Mouse (Mus musculus): ENCODE measurements at regions not wholly inside any gene's neighbourhood (a gene's known extent, or its start where the extent isn't known, plus 50 kb on each side); places are given as distances from the start of the nearest gene placed in this dataset.

- peak; percentile 80 for ATAC-seq
Observed at GRCm38 (mm10) chr16:50069033-50069432, 268.7 kb downstream of the Cd47 start.

GRCm38 (mm10) chr16:50070728-50071127 is 270.4 kb downstream of the Cd47 start:
- no peaks in the 10 kb centered on the region for H3K27me3 ChIP-seq (replicated peaks; ENCODE audit: control insufficient read depth, insufficient read depth, low read length)
- H3K36me3 ChIP-seq (ENCODE audit: control insufficient read depth, insufficient read depth, low read length) = no peaks in the 10 kb centered on the region
- no peak overlapping the region for H3K4me3 ChIP-seq (ENCODE audit: low read length)
- 46% methylated on average over 4 of the region's 4 CpGs for WGBS
- H3K9me3 ChIP-seq (ENCODE audit: control insufficient read depth, low read length) = no peaks in the 10 kb centered on the region
- H3K4me2 ChIP-seq (ENCODE audit: low read depth, low read length) = no peak overlapping the region
- ATAC-seq = no peak
- no peak overlapping the region for H3K9ac ChIP-seq (ENCODE audit: low read depth, low read length)
- peaks cover 3% of the 10 kb centered on the region; the same call in 1 of the 2 replicates for H3K4me1 ChIP-seq (ENCODE audit: control insufficient read depth, insufficient read depth, low read length)
- H3K27ac ChIP-seq (ENCODE audit: low read length) = no peak overlapping the region

More at GRCm38 (mm10) chr16:50069033-50069432, 268.7 kb downstream of the Cd47 start:
- no peaks in the 10 kb centered on the region for H3K9me3 ChIP-seq (ENCODE audit: control insufficient read depth, low read length)
- H3K9ac ChIP-seq (ENCODE audit: low read depth, low read length) = no peak overlapping the region
- no peak overlapping the region for H3K27ac ChIP-seq (ENCODE audit: low read length)
- H3K4me2 ChIP-seq (ENCODE audit: low read depth, low read length) = no peak overlapping the region
- H3K36me3 ChIP-seq (ENCODE audit: control insufficient read depth, insufficient read depth, low read length) = no peaks in the 10 kb centered on the region
- H3K4me3 ChIP-seq (ENCODE audit: low read length) = no peak overlapping the region
- no peaks in the 10 kb centered on the region for H3K27me3 ChIP-seq (replicated peaks; ENCODE audit: control insufficient read depth, insufficient read depth, low read length)
- peaks cover 3% of the 10 kb centered on the region; the same call in 1 of the 2 replicates for H3K4me1 ChIP-seq (ENCODE audit: control insufficient read depth, insufficient read depth, low read length)
- 68% methylated on average over 4 of the region's 4 CpGs for WGBS

DNA sequence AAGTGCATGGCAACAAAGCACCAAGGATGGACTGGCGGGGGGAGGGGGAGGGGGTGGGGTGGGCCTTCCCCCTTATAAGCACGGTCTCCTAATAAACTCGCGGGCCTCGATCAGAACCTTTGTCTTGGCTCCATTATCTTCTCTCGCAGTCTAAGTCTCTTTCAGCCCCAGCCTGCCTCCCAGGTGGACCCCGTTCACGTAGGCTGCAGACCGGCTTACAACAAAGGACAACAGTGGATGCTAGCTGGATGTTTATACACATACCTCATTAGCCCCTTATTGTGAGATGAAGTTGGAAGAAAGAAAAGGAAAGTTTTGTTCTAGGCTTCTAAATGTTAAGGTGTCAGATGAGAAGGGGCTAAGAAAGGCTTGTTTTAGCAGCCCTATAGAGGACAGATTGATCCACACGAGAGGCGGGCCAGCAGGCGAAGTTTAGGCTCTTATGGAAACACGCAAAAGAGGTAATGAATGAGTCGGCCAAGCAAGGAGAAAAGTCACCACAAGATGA is 272.6 kb downstream of the Cd47 start:
- no peak for ATAC-seq
- Histone ChIP-seq H3K27ac (ENCODE audit: low read length) (no peak overlapping the region), H3K36me3 (ENCODE audit: control insufficient read depth, insufficient read depth, low read length) (no peaks in the 10 kb centered on the region), H3K27me3 (replicated peaks; ENCODE audit: control insufficient read depth, insufficient read depth, low read length) (no peaks in the 10 kb centered on the region), H3K9me3 (ENCODE audit: control insufficient read depth, low read length) (no peaks in the 10 kb centered on the region), H3K9ac (ENCODE audit: low read depth, low read length) (no peak overlapping the region), H3K4me2 (ENCODE audit: low read depth, low read length) (no peak overlapping the region), H3K4me3 (ENCODE audit: low read length) (no peak overlapping the region), H3K4me1 (ENCODE audit: control insufficient read depth, insufficient read depth, low read length) (peaks cover 3% of the 10 kb centered on the region; the same call in 1 of the 2 replicates)
- WGBS = 49% methylated on average over 14 of the region's 14 CpGs

GRCm38 (mm10) chr16:50073979-50074378 is 273.6 kb downstream of the Cd47 start:
- Histone ChIP-seq H3K9me3 (ENCODE audit: control insufficient read depth, low read length) (no peaks in the 10 kb centered on the region), H3K4me3 (ENCODE audit: low read length) (no peak overlapping the region), H3K27ac (ENCODE audit: low read length) (no peak overlapping the region), H3K4me1 (ENCODE audit: control insufficient read depth, insufficient read depth, low read length) (peaks cover under 1% of the 10 kb centered on the region; the same call in 1 of the 2 replicates), H3K27me3 (replicated peaks; ENCODE audit: control insufficient read depth, insufficient read depth, low read length) (no peaks in the 10 kb centered on the region), H3K9ac (ENCODE audit: low read depth, low read length) (no peak overlapping the region), H3K4me2 (ENCODE audit: low read depth, low read length) (no peak overlapping the region), H3K36me3 (ENCODE audit: control insufficient read depth, insufficient read depth, low read length) (no peaks in the 10 kb centered on the region)
- WGBS = 74% methylated on average over 4 of the region's 4 CpGs
- ATAC-seq = no peak

- no peak for ATAC-seq
- Histone ChIP-seq H3K4me2 (ENCODE audit: low read depth, low read length) (no peak overlapping the region), H3K27ac (ENCODE audit: low read length) (no peak overlapping the region), H3K36me3 (ENCODE audit: control insufficient read depth, insufficient read depth, low read length) (no peaks in the 10 kb centered on the region), H3K27me3 (replicated peaks; ENCODE audit: control insufficient read depth, insufficient read depth, low read length) (no peaks in the 10 kb centered on the region), H3K9me3 (ENCODE audit: control insufficient read depth, low read length) (no peaks in the 10 kb centered on the region), H3K9ac (ENCODE audit: low read depth, low read length) (no peak overlapping the region), H3K4me3 (ENCODE audit: low read length) (no peak overlapping the region), H3K4me1 (ENCODE audit: control insufficient read depth, insufficient read depth, low read length) (no peaks in the 10 kb centered on the region)
- WGBS = 81% methylated on average over 4 of the region's 4 CpGs
Observed at GRCm38 (mm10) chr16:50075641-50076040, 275.3 kb downstream of the Cd47 start.

DNA sequence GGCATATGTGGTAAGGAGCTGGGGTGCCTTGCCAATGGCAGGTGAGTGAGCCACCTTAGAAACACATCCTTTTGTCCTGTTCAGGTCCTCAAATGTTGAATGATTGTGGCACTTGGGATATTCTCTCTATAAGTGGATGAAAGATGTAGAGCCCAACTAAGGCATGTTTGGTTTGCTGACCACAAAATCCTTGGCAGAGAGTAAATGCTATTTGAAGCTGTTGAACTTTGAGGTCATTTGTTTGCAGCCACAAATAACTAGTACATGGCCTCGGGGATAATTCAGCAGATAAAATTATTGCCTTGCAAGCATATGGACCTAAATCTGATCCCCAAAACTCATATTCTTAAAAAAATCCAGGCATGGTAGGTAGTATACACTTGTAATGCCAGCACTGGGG is 281.2 kb downstream of the Cd47 start:
- Histone ChIP-seq H3K9me3 (ENCODE audit: control insufficient read depth, low read length) (no peaks in the 10 kb centered on the region), H3K27ac (ENCODE audit: low read length) (no peak overlapping the region), H3K4me1 (ENCODE audit: control insufficient read depth, insufficient read depth, low read length) (no peaks in the 10 kb centered on the region), H3K9ac (ENCODE audit: low read depth, low read length) (no peak overlapping the region), H3K4me2 (ENCODE audit: low read depth, low read length) (no peak overlapping the region), H3K4me3 (ENCODE audit: low read length) (no peak overlapping the region), H3K27me3 (replicated peaks; ENCODE audit: control insufficient read depth, insufficient read depth, low read length) (no peaks in the 10 kb centered on the region), H3K36me3 (ENCODE audit: control insufficient read depth, insufficient read depth, low read length) (no peaks in the 10 kb centered on the region)
- no peak for ATAC-seq
- 56% methylated on average over 1 of the region's 1 CpGs for WGBS

DNA sequence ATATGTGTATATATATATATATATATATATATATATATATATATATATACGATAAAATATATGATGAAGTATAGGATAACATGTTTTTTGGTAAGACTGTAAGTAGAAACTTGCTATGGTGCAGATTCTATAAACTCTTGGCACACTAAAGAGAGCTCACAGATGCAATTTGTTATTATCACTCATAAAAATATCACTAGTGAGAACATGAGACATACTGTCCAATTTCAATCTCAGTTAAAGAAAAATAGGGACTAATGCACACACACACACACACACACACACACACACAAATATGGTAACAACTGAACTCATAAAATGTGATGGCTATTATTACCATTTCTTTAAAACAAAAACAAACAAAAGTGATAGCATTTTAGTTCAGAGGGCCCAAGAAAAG is 292.0 kb downstream of the Cd47 start:
- H3K9ac ChIP-seq (ENCODE audit: low read depth, low read length) = no peak overlapping the region
- ATAC-seq = no peak
- no peak overlapping the region for H3K27ac ChIP-seq (ENCODE audit: low read length)
- no peaks in the 10 kb centered on the region for H3K27me3 ChIP-seq (replicated peaks; ENCODE audit: control insufficient read depth, insufficient read depth, low read length)
- 84% methylated on average over 1 of the region's 1 CpGs for WGBS
- no peak overlapping the region for H3K4me3 ChIP-seq (ENCODE audit: low read length)
- H3K9me3 ChIP-seq (ENCODE audit: control insufficient read depth, low read length) = no peaks in the 10 kb centered on the region
- H3K36me3 ChIP-seq (ENCODE audit: control insufficient read depth, insufficient read depth, low read length) = no peaks in the 10 kb centered on the region
- H3K4me2 ChIP-seq (ENCODE audit: low read depth, low read length) = no peak overlapping the region
- peaks cover 3% of the 10 kb centered on the region; the same call in 1 of the 2 replicates for H3K4me1 ChIP-seq (ENCODE audit: control insufficient read depth, insufficient read depth, low read length)

GRCm38 (mm10) chr16:50092780-50093179 is 292.4 kb downstream of the Cd47 start:
- 71% methylated on average over 3 of the region's 3 CpGs for WGBS
- Histone ChIP-seq H3K4me1 (ENCODE audit: control insufficient read depth, insufficient read depth, low read length) (peaks cover 3% of the 10 kb centered on the region; the same call in 1 of the 2 replicates), H3K4me3 (ENCODE audit: low read length) (no peak overlapping the region), H3K27ac (ENCODE audit: low read length) (no peak overlapping the region), H3K9me3 (ENCODE audit: control insufficient read depth, low read length) (no peaks in the 10 kb centered on the region), H3K36me3 (ENCODE audit: control insufficient read depth, insufficient read depth, low read length) (no peaks in the 10 kb centered on the region), H3K27me3 (replicated peaks; ENCODE audit: control insufficient read depth, insufficient read depth, low read length) (no peaks in the 10 kb centered on the region), H3K4me2 (ENCODE audit: low read depth, low read length) (no peak overlapping the region), H3K9ac (ENCODE audit: low read depth, low read length) (no peak overlapping the region)
- ATAC-seq = no peak

GRCm38 (mm10) chr16:50095858-50096551 is 295.7 kb downstream of the Cd47 start:
- H3K27me3 ChIP-seq (replicated peaks; ENCODE audit: control insufficient read depth, insufficient read depth, low read length) = no peaks in the 10 kb centered on the region
- no peak overlapping the region for H3K4me3 ChIP-seq (ENCODE audit: low read length)
- peak overlapping the region; percentile 18; the same call in 1 of the 2 replicates for H3K4me2 ChIP-seq (ENCODE audit: low read depth, low read length)
- H3K4me1 ChIP-seq (ENCODE audit: control insufficient read depth, insufficient read depth, low read length) = peaks cover 3% of the 10 kb centered on the region; the same call in 1 of the 2 replicates
- peak overlapping the region; percentile 80 for H3K27ac ChIP-seq (ENCODE audit: low read length)
- H3K36me3 ChIP-seq (ENCODE audit: control insufficient read depth, insufficient read depth, low read length) = no peaks in the 10 kb centered on the region
- no peak overlapping the region for H3K9ac ChIP-seq (ENCODE audit: low read depth, low read length)
- 50% methylated on average over 6 of the region's 6 CpGs for WGBS
- no peaks in the 10 kb centered on the region for H3K9me3 ChIP-seq (ENCODE audit: control insufficient read depth, low read length)
- peak; percentile 98 for ATAC-seq

Measured in intestine, embryonic 16.5 days (tissue).